8 mouse cellular contexts compared by ENCODE assay signal in the genomic region with DNA sequence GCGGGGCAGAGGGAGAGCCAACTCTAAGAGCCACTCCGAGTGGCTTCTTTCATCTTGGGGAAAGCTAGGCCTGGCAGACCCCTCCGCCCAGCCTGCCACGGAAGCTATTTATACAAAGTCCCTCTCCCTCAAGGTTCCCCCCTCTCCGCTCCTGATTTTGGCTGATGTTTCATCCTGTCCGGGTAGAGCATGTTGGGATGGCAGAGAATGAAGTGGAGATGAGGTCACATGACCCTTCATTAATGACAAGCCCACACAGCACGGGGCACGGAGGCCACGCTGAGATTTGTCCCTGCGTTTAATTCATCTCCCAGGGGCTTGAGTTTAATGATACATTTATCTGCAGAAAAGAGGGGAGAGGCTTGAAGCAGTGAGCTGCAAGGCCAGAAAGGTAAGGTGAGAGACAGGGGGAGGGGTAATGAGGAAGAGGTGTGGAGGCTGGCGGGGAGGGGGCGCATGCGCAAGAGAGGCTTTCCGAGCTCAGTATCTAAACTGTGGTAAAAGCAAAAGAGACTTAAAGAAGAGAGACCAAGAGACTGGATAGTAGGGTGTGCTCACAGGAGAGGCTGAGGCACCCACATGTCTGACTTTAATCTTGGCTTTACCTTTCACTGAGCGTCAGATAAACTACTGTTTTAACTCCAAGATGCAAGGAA.
A peak's percentile ranks its signal among the peaks of the same experiment; 100 is the strongest.
DNase-seq lines count a peak whose midpoint lies in the region; ATAC-seq lines count a peak whose summit lies in the region.
"Had no signal": no experiment of that assay in that cellular context is flagged by ENCODE, and none has a peak within 500 bp of the region (broad histone marks: within the 10 kb centered on the region; RNA-seq: fewer than 3 reads in every experiment).

No protein-coding gene starts in this region.

- 0 out of 2 replicates have a peak overlapping the region, but pooled peaks have one; percentile 7 for H3K4me2 ChIP-seq in lung, embryonic 16.5 days (ENCODE audit: low read depth, low read length)
- peak overlapping the region; percentile 38; the same call in 1 of the 2 replicates for H3K4me2 ChIP-seq in forebrain, embryonic 13.5 days

- ATAC-seq in lung, embryonic 16.5 days (ENCODE audit: low read depth): no peak
- ATAC-seq in forebrain, embryonic 13.5 days: peak; percentile 82
- ATAC-seq in megakaryocyte-erythroid progenitor cell, adult 5-6 weeks (replicated peaks; ENCODE audit: low FRiP score, low TSS enrichment, poor library complexity, severe bottlenecking): 0 out of 2 replicates have a peak, but pooled peaks have one; percentile 40
- ATAC-seq in monocyte, adult 5-6 weeks (replicated peaks; ENCODE audit: insufficient number of reproducible peaks, low FRiP score, low TSS enrichment, poor library complexity, severe bottlenecking): no peak

- no peak overlapping the region for H3K4me3 ChIP-seq in lung, embryonic 16.5 days (ENCODE audit: low read length)
- H3K4me3 ChIP-seq in forebrain, embryonic 13.5 days: no peak overlapping the region

- WGBS in lung, embryonic 16.5 days: 25% methylated on average over 15 of the region's 15 CpGs
- WGBS in forebrain, embryonic 13.5 days: 27% methylated on average over 15 of the region's 15 CpGs

- H3K36me3 ChIP-seq in lung, embryonic 16.5 days (ENCODE audit: control insufficient read depth, insufficient read depth, low read length): no peaks in the 10 kb centered on the region
- no peaks in the 10 kb centered on the region for H3K36me3 ChIP-seq in forebrain, embryonic 13.5 days (ENCODE audit: poor library complexity, severe bottlenecking)

- peaks cover 3% of the 10 kb centered on the region; the same call in 1 of the 2 replicates for H3K4me1 ChIP-seq in lung, embryonic 16.5 days (replicated peaks; ENCODE audit: control insufficient read depth, insufficient read depth, low read length)
- peaks cover 27% of the 10 kb centered on the region for H3K4me1 ChIP-seq in forebrain, embryonic 13.5 days

- DNase-seq in lung, adult 18-20 months: no peak
- no peak for DNase-seq in urinary bladder, adult 18-20 months (ENCODE audit: low spot score in 2 of 2)
- DNase-seq in spleen, postnatal 36 days (ENCODE audit: low spot score in 2 of 2): no peak
- DNase-seq: cerebellum, postnatal 14 days had no signal

- no peak overlapping the region for H3K27ac ChIP-seq in lung, embryonic 16.5 days (ENCODE audit: low read length)
- H3K27ac ChIP-seq in forebrain, embryonic 13.5 days: peak overlapping the region; percentile 20; the same call in 1 of the 2 replicates

- no peak overlapping the region for H3K9ac ChIP-seq in lung, embryonic 16.5 days (ENCODE audit: low read length)
- H3K9ac ChIP-seq in forebrain, embryonic 13.5 days: no peak overlapping the region

- no peaks in the 10 kb centered on the region for H3K9me3 ChIP-seq in lung, embryonic 16.5 days (ENCODE audit: control insufficient read depth, low read length)
- no peaks in the 10 kb centered on the region for H3K9me3 ChIP-seq in forebrain, embryonic 13.5 days (replicated peaks)

- no peaks in the 10 kb centered on the region for H3K27me3 ChIP-seq in lung, embryonic 16.5 days (ENCODE audit: control insufficient read depth, insufficient read depth, low read depth, low read length)
- H3K27me3 ChIP-seq in forebrain, embryonic 13.5 days: no peaks in the 10 kb centered on the region

Comparison
In these comparisons a context has a peak if more than half of its experiments do, and no peak if none do; other contexts are left out.
1. ATAC-seq: peak in forebrain, embryonic 13.5 days (single experiment) and megakaryocyte-erythroid progenitor cell, adult 5-6 weeks (single experiment); none in lung, embryonic 16.5 days (single experiment) and monocyte, adult 5-6 weeks (single experiment).